Mouse (Mus musculus) CD4-positive, CD25-positive, alpha-beta regulatory T cell, adult 9 weeks (primary cell): ENCODE measurements around the gene Slc9a3. TPM values are rescaled to one million over a fixed set of nuclear protein-coding genes. Genes with fewer than 3 reads are reported as not detected.

Experiments used
- polyA plus RNA-seq: library from polyadenylated mRNA; unstranded; fragments of 100-300 nt; shearing (Covaris generic); gene quantifications from one replicate; pipeline ENCODE4 v1.2.1, GENCODE M21; 2017

The Slc9a3 gene
- polyA plus RNA-seq = not detected

GRCm38 (mm10) chr13:74121141-74121602, at the start of gene Slc9a3:
Slc9a3 (plus strand) TSS chr13:74121457.

GRCm38 (mm10) chr13:74208317-74208985, 87.2 kb downstream of the Slc9a3 start, which contains the start of gene Exoc3:
Exoc3 (minus strand) TSS chr13:74208732.

Other genes with a start within 250 kb of the Slc9a3 start
- gene Trip13, start 183.7 kb upstream of the Slc9a3 start, polyA plus RNA-seq = 2.6 TPM
- gene Brd9, start 183.6 kb upstream of the Slc9a3 start, polyA plus RNA-seq = 84.4 TPM
- not detected for gene Zdhhc11, start 157.6 kb upstream of the Slc9a3 start, polyA plus RNA-seq
- gene Tppp, start 112.0 kb upstream of the Slc9a3 start, polyA plus RNA-seq = 0.86 TPM
- 7.9 TPM for gene Cep72, start 59.2 kb upstream of the Slc9a3 start, polyA plus RNA-seq
- gene Exoc3, start 87.3 kb downstream of the Slc9a3 start, polyA plus RNA-seq = 108 TPM
- gene Ahrr, start 170.9 kb downstream of the Slc9a3 start, polyA plus RNA-seq = 0.24 TPM
- gene Pdcd6, start 196.1 kb downstream of the Slc9a3 start, polyA plus RNA-seq = 215 TPM
- gene Sdha, start 228.8 kb downstream of the Slc9a3 start, polyA plus RNA-seq = 384 TPM
- gene Ccdc127, start 228.9 kb downstream of the Slc9a3 start, polyA plus RNA-seq = 45.1 TPM
- gene Lrrc14b, start 242.5 kb downstream of the Slc9a3 start, polyA plus RNA-seq = not detected